Mouse (Mus musculus): ENCODE results near the gene Gm20458.

Gene Gm20458

GRCm38 (mm10) chr2:164452000-164452676 lies 8.6 kb upstream of the Gm20458 start:
- in situ Hi-C loops (cut with MboI, MseI), result no loop called here

GRCm38 (mm10) chr2:164453047-164453757 lies 7.6 kb upstream of the Gm20458 start:
- in situ Hi-C loops (cut with MboI, MseI), result no loop called here

GRCm38 (mm10) chr2:164453887-164454500 lies 6.8 kb upstream of the Gm20458 start:
- in situ Hi-C loops (cut with MboI, MseI), result no loop called here

GRCm38 (mm10) chr2:164454846-164455245 lies 5.9 kb upstream of the Gm20458 start:
- in situ Hi-C loops (cut with MboI, MseI), result loop anchor here (5.0 kb wide), 1 partner anchor 77 kb away; no protein-coding TSS in a partner anchor

DNA sequence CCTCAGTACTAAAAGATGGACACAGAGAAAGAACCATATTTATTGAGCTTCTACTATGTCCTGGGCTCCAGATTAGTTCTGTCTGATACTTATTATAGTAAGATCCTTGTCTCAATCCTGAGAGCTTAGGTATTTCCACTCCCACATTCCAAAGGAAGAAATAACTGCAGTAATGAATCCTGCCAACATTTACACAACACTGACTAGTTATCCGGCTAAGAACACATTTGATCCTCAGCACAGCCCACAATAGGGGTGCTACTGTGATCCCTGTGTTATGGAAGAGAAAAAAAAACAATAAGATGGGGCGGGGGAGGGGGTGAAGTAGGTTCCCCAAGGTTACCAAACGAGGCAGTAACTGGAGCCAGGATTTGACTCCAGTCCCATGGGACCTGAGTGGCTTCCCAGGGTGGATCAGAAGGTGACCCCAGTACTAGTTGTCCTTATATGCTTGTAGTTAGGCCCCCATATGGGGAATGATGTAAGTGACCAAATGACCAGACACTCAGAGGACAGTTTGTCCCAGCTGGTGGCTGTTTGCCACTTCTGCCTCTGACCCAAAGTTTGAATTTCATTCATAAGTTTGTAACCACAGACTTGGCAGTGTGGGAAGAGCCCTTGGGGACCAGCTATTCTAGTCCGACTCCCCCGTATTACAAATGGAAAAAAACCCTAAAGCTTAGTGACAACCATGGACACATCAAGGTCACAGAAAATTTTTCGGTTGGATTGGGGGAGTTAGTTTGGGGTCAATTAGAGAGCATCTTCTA lies 5.2 kb upstream of the Gm20458 start:
- in situ Hi-C loops (cut with MboI, MseI), result loop anchor here (5.0 kb wide), 1 partner anchor 77 kb away; no protein-coding TSS in a partner anchor

- in situ Hi-C loops (cut with MboI, MseI), result loop anchor here (5.0 kb wide), 1 partner anchor 76 kb away; no protein-coding TSS in a partner anchor
These were observed 4.4 kb upstream of the Gm20458 start for GRCm38 (mm10) chr2:164456413-164456812.

- in situ Hi-C loops (cut with MboI, MseI), result loop anchor here (5.0 kb wide), 1 partner anchor 75 kb away; no protein-coding TSS in a partner anchor
These were observed 3.9 kb upstream of the Gm20458 start, which contains the start of gene Sys1 for GRCm38 (mm10) chr2:164456864-164457300. Gene Sys1 (plus strand): TSS chr2:164456964.

DNA sequence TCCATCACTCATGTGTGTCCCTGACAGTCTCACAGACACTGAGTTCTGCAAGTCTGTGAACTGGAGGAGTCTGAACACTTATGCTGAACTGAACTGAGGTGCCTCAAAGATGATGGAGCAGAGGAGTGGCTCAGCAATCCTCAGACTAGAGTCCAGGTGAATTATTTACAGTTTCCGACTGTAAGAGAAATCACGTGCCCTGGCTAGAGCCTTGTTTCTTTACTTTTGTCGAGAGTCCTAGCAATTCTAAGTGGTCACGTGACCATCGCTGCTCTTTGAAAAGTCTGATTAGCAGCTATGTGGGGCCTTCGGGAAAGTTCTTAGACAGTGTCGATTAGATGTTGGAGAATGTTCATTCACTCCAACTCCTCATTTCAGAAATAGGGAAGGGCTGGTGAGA lies 2.8 kb upstream of the Gm20458 start:
- in situ Hi-C loops (cut with MboI, MseI), result loop anchor here (5.0 kb wide), 1 partner anchor 74 kb away; no protein-coding TSS in a partner anchor

DNA sequence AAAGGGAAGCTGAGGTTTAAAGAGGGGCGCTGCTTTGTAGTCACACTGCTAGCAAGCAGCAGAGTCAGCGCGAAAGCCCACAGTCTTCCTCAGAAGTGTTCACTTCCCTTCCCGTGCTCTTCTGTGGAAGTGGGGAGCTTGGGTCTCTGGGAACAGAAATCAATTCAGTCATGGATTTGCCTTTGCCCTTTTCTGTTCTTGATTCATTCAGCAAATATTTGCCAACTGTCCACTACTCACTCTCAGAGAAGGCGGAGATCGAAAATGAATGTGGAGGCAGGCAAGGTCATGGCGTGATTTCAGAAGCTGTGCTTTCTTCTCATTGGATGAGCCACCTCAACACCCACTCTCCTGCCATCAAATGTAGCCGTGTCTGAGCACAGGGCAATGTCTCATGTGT lies 2.2 kb upstream of the Gm20458 start:
- in situ Hi-C loops (cut with MboI, MseI), result loop anchor here (5.0 kb wide), 1 partner anchor 74 kb away; no protein-coding TSS in a partner anchor

DNA sequence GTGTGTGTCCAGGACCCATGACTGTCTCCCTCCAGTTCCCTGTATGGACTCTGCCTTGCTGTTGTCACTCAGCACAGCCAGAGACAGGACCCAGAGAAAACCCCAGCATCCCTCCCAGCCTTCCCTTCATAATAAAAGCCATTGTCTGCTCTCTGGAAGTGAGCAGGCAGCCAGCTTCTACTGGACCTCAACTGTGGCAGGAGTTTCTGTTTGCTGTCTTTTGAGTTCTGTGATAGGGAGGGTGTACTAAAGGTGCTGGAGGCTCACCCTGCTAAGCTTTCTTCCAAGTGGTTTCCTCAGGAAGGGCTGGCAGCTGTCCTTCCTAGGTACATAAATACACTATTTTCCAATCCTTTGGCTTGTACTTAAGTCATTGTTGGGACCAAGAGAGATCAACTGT lies 4.4 kb downstream of the Gm20458 start:
- in situ Hi-C loops (cut with MboI, MseI), result no loop called here

- in situ Hi-C loops (cut with MboI, MseI), result no loop called here
These were observed 6.0 kb downstream of the Gm20458 start for GRCm38 (mm10) chr2:164466787-164467186.

DNA sequence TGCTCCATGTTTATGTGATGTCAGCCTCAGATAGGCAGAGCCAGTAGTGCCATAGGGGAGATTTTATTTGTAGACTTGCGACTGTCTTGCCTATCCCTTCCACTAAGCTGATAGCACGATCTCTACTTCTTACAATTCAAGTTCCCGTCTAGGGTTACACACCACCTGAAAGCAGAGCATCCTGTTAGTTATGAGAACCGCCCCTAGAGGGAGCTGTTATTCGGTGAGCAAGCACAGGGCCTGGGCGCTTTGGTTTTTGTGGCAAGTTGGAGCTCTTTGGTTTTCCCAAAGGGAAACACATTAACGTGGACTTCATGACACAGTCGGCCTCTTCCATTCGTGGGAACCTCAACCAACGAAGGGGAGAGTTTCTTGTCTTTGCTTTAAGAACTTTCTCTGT lies 9.5 kb downstream of the Gm20458 start:
- in situ Hi-C loops (cut with MboI, MseI), result no loop called here

DNA sequence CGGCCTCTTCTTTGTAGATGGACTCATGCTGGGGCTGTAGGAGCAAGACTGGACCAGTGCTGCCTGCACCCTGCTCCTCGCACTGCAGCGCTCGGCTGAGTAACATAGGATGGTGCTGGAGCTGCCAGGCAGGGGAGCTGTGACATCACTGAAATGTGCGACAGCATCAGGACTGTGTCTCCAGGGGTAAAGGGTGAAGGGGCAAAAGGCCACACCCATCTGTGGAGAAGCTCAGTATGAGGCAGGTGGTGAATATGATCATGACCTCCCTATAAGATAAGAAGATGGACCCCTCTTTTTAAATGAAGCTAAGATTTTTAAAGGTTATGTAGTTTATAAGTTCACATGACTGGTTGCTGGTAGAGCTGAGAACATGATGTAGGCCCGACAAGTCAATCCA lies 12.9 kb downstream of the Gm20458 start, which contains the start of gene Trp53tg5:
TSS of gene Trp53tg5 (minus strand) at position 101 of the 400 bp plus-strand sequence.
- in situ Hi-C loops (cut with MboI, MseI), result no loop called here

GRCm38 (mm10) chr2:164485681-164486257 lies 25.0 kb downstream of the Gm20458 start, which contains the start of gene Dbndd2:
Gene Dbndd2 (plus strand): TSS chr2:164486106.
- in situ Hi-C loops (cut with MboI, MseI), result no loop called here

GRCm38 (mm10) chr2:164486258-164487114 lies 25.7 kb downstream of the Gm20458 start:
- in situ Hi-C loops (cut with MboI, MseI), result no loop called here

DNA sequence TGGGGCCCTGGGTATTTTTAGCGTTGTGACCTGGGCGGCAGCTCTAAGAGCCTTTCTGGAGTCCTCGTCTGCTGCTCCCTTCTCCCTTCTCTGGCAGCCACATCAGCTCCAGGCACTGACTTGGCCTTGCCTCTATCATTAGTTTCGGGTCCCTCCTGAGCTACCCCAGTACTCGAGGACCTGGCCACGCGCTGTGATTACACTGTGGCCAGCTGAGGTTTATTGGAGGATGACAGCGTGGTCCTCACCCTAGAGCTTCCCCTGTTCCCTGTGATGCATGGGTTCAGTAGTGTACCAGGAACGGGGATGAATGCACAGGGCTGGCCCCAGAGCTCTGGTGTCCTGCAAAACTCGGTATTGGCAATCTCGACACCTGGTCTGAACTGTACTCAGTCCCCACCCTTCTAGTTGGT lies 26.4 kb downstream of the Gm20458 start:
- in situ Hi-C loops (cut with MboI, MseI), result no loop called here

DNA sequence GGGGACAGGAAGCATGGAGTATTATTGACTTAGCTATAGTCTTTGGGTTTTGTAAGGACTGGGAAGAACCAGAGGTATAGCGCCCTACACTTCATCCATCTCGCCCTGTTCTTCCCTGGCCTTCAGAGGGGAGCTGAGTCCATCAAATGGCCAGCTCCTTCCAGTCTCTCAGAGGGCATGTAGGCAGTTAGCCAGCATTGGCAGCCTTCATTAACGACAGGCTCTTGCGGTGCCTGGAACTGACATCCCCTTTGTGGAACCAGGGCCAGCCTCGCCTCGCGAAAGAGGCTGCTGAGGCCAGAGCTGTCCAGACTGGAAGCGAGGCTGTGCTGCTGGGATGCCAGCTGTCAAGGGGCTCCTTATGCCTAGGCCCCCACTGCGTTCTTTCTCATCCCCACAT lies 27.0 kb downstream of the Gm20458 start:
- in situ Hi-C loops (cut with MboI, MseI), result no loop called here

- in situ Hi-C loops (cut with MboI, MseI), result no loop called here
These were observed 33.4 kb downstream of the Gm20458 start for GRCm38 (mm10) chr2:164494126-164494525.

DNA sequence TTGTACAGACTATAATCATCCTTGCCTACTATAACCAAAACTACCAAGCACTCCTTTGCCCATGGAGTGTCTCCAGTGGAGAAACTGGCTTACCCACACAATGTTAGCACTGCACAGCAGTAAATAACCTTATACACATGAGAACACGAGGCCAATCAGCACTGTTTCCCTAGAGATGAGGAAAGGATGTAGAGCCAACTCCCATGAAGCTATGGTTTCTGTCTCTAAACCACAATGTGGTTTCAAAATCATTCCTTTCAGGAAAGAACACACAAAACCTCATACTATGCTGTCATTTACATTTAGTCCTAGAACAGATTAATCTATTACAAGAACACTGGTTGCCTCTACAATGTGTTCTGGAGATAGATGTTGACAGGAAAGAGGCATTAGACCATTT lies 35.6 kb downstream of the Gm20458 start:
- in situ Hi-C loops (cut with MboI, MseI), result no loop called here
